Mouse (Mus musculus) erythroblast, embryonic 14.5 days (primary cell): Measurements from ENCODE around the gene Dcun1d2.

ENCODE experiments used
- GATA1 ChIP-seq: IDR thresholded peaks from 2 replicates; pipeline ENCODE4 v1.6.1; 2012; ENCODE audit warnings: low read length, inconsistent platforms, mixed read lengths
- TAL1 ChIP-seq: IDR thresholded peaks from 3 replicates; pipeline ENCODE4 v1.6.1; 2012; ENCODE audit warnings: low read length, inconsistent platforms, mixed read lengths

DNA sequence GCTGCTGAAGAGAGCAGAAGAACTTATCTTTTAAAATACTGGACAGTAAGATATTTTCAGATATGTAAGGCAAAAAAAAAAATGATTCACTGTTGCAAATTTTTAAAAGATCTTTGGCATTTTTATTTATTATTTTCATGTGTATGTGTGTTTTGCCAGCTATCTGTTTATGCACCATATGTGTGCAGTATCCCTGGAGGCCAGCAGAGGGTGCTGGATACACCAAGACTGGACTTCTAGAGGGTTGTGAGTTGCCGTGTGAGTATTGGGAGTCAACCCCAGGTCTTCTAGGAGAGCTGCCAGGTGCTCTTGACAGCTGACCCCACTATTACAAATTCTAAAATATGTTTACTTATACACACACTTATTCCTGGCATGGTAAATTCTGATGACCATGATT lies 4.7 kb downstream of the Dcun1d2 start:
- TF ChIP-seq TAL1 (no peak), GATA1 (no peak)
